Mouse (Mus musculus): ENCODE results near the gene 1600002K03Rik.
A peak's percentile ranks its signal among the peaks of the same experiment; 100 is the strongest.

Gene 1600002K03Rik

DNA sequence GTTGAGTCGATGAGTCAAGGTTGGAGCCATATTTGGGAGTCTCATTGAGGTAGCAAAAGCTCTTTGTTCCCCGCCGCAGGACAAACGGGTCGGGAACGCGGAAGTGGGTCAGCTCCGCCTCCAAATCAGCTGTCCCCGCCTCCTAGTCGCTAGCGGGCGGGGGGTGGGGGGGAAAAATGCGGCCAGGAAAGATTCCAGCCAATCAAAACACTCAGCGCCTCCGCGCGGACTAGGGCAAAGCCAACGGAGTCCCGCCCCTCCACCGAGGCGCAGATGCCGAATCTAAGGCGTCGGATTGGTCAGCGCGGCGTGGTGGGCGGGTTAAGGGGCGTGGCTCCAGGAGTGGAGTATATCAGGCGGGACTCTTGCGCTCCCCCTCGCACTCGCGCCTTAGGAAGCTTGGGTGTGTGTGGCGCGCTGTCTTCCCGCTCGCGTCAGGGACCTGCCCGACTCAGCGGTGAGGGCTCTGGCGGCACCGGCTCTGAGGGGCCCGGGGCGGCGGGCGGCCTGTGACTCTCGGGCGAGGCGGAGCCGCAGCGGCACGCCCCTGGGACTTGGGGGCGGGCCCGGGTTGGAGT lies 5.2 kb upstream of the 1600002K03Rik start:
- peak; percentile 96 to 99 for DNase-seq (ENCODE audit: low spot score in 2 of 2)

DNA sequence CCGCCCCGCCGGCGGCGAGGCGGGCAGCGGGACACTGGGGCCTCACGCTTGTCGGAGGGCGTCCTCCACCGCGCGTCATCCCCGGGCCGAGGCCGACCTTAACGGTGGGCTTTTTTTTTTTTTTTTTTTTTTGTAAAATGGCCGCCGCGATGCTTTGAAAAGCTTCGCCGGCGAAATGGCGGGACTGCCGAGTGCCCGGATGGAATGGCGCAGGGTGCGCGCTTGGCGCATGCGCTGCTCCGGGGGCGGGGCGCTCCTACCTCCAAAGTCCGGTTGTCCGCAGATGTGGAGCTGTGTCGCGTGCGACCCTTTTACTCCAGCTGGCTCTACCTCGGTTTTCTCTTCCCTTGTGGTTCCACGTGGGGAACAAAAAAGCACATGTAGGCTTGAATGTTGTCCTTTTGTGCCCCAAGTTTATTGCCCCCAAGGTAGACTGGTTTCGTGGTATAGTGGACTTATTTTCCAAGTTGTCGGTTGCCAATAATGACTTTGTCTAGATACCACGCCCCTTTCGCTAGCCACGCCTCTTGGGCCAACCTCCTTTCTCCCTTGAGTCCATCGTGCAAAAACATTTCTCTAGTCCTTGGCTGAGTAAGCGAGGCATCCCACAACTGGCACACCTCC lies 4.6 kb upstream of the 1600002K03Rik start:
- peak; percentile 82 to 87 for DNase-seq (ENCODE audit: low spot score in 2 of 2)

DNA sequence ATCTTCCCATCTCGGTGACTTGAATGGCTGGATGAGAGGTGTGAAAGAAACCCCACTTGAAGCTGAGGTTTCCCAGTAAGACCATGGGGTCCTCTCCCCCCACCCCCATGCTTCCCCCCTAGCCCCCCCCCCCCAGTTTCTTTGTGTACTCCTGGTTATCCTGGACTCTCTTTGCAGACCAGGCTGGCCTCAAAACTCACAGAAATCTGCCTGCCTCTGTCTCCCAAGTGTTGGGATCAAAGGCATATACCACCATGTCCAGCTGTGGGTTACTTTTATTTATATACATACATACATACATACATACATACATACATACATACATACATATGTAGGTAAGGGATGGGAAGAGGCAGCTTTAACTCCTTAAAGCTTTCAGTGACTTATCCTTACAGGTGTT lies 3.7 kb upstream of the 1600002K03Rik start:
- DNase-seq (ENCODE audit: low spot score in 2 of 2) = no peak

DNA sequence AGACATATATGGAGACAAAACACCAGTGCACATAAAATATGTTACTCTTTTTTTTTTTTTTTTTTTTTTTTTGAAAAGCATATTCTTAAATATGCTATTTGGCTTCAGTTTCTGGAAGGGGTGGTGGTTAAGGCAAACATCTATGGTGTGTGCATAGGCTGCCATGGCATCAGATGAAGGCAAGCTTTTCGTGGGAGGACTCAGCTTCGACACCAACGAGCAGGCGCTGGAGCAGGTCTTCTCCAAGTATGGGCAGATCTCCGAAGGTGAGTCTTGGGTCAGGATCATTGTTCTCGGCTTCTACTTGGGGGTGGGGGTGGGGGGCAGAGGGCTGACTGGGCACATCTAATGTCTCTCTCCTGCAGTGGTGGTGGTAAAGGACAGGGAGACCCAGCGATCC lies 3.1 kb upstream of the 1600002K03Rik start:
- DNase-seq (ENCODE audit: low spot score in 2 of 2) = no peak

DNA sequence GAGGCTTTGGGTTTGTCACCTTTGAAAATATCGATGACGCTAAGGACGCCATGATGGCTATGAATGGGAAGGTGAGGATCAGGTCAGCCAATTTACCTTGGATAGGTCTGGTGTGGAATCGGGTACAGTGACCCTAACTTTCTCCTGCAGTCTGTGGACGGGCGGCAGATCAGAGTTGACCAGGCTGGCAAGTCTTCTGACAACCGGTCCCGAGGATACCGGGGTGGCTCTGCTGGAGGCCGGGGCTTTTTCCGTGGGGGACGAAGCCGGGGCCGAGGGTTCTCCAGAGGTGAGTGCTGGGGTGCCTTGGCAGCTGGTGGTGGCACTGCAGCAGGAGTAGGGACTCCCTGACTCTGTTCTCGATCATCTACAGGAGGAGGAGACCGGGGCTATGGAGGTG lies 2.7 kb upstream of the 1600002K03Rik start:
- no peak for DNase-seq (ENCODE audit: low spot score in 2 of 2)

DNA sequence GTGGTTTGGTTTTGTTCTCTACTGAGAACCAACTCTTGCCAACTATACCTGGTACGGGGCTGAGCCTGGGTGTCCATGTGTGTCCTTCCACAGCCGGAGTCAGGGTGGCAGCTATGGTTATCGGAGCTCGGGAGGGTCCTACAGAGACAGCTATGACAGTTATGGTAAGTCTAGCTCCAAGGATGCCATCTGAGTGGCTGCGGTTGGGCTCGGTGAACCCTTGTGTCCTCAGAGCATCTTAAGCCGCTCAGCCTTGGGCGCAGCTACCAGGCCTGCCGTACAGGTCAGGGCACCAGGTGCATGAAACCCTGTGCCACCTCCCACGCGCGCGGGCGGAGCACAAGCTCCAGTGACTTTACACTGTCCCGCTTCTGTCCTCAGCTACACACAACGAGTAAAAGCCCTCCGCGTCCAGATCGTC lies 2.1 kb upstream of the 1600002K03Rik start:
- no peak for DNase-seq (ENCODE audit: low spot score in 2 of 2)

DNA sequence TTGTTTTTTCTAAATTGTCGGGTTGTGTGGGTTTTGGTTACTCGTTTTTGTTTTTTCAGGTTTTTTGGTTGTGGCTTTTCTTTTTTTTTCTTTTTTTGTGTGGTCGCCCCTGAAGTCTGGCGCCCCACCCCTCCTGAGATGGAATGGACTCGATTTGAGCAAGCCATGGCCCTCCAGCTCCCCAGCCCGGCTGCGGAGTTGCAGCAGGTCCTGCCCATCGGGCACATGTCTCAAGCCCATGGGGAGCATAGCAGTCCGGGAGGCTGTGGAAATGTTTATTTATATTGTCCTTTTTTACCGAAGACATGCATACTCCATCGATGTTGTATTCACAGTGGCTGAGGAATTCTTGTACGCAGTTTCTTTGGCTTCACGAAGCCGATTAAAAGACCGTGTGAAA lies 1.5 kb upstream of the 1600002K03Rik start:
- DNase-seq (ENCODE audit: low spot score in 2 of 2) = no peak

DNA sequence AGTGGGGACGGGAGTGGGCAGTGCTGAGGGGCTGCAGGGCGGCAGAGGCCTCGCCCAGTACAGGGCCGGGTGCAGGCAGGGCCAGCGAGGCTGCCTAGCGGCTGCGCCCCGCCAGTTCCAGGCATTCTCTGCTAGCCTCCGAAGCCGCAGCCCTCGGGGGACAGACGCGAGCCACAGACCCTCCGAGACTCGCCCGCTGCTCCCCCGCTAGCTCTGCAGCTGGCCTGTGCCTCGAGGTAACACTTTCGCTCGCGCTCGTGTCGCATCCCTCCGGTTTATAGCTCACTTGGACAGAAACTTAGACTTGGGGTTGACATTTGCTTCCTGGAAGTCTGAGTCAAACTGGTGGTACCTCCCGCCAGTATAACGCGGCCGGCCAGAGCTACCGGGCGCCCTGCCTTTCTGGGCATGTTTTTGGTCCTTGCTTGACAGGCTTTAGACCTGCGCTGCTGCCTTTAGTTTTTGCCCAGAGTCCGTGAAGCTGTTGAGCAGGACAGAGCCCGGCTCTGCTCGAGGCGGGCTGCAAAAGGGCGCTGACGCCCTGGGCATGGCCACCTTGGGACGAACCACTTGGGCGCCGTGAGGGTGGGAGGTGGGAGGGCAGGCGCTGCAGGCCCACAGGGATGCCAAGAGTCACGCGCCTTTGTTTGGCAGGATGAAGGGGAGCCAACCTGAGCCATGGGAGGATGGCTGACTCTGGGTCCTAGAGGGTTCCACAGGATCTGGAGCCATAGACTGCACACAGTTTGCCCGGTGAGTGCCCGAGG lies 801 bp upstream of the 1600002K03Rik start:
- DNase-seq (ENCODE audit: low spot score in 2 of 2) = no peak

DNA sequence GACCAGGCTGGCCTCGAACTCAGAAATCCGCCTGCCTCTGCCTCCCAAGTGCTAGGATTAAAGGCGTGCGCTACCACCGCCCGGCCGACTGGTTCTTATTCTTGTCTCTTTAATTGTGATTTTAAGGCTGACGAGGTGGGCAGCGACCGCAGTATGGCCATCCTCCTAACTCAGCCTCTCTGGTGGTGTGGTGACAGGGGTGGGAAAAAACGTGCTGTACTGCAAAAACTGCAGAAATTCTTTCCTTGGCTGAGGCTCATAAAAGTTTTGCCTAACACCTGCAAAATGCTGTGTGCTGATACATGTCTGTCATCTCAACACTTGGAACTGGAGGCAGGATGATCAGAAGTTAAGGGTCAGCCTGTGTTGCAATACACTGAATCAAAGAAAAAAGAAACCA lies 614 bp downstream of the 1600002K03Rik start:
- DNase-seq (ENCODE audit: low spot score in 2 of 2) = no peak

DNA sequence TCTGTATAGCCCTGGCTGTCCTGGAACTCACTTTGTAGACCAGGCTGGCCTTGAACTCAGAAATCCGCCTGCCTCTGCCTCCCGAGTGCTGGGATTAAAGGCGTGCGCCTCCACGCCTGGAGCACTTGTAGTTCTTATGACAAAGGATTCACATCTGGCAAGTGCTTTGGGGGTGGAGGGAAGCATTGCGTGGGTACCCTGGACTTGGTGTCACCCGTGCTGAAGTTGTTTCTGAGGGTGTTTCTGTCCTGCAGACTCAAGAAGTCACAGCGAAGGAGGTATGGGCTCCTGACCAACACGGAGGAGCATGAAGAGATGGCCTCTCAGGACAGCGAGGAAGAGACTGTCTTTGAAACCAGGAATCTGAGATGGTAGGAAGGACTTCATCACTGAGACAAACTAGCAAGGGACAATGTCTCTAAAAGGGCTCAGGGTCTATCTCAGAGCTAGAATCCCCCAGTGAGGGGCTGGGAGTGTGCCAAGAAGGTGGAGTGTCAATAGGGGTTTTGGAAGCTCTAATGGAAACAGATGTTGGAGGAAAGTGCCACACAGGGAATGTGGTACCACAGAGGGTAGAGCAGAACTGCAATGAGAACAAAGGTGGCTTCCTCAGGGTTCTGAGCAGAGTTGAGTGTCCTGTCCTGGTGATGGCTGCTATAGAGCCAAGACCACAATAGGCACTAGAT lies 1.4 kb downstream of the 1600002K03Rik start:
- no peak for DNase-seq (ENCODE audit: low spot score in 2 of 2)

DNA sequence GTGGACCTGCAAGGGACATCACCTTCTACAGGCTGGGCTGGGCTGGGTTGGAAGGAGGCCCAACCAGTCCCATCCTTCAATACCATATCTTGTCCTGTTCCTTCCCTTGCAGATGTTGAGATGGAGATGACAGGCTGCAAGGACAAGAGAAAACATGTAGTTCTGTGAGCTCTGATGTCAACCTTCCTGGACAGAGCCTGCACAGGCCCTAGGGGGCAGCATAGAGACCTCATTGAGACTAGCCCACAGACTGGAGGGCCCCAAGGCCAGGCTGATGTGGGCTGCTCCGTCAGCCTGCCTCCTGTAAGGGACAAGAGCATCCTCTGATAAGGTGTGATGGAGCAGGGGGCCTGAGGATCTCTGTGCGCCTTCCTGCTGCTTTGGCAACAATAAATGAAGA lies 2.0 kb downstream of the 1600002K03Rik start:
- no peak for DNase-seq (ENCODE audit: low spot score in 2 of 2)

DNA sequence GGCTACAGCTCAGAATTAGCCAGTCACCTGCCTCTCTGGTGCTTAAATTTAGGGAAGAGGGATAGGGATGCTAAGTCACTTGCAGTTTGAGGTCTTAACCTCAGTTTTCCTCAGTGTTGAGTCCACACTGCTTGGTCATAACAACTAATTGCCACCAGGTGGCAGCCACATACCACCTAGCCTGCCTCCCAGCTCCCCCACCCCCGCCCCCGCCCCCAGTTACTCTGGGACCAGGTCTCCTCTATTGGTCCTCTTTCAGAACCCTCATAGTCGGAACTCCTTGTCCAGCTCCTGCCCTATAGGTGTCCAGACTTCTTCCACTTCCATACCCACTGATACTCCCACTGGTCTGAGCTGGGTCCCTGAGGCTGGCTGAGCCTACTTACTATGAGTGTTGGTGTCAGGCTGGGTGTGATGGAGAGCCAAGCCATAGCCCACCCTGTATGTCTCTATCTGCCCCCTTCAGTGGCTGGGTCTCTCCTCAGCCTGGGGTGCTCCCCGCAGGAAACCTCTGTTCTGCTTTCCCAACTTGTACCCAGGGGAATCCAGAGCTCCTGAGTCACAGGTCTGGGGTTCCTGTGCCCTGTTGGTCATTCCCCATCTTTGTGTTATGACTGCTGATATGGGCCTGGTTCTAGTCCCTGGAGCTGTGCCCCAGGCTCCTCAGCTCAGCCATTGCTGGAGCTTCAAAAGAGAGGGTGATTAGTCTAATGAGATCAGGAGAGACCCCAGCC lies 3.0 kb downstream of the 1600002K03Rik start:
- no peak for DNase-seq (ENCODE audit: low spot score in 2 of 2)

DNA sequence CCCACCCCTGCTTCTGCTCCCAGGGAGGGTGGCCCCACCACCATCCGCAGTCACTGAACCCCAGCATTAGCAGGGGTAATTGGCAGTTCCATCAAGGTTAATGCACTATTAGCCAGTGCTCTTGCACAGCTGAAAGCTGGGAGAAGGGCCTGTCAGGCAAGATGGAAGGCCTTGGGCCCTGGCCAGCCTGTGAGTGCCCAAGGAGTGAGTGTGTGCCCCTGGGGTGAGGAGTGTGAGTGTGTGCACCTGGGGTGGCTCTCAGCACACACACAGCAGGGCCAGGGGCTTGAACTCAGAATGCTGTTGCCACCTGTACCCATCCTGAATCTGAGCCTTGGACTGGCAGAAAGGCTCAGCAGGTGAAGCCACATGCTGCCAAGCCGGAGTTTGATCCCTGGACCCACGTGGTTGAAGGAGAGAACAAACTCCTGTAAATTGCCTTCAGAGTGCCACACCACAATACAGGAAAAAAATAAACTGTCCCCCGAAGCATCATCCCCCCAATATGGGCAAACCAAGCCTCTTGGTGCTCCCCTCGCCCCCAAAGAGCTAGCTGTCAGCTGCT lies 3.6 kb downstream of the 1600002K03Rik start:
- DNase-seq (ENCODE audit: low spot score in 2 of 2) = no peak

DNA sequence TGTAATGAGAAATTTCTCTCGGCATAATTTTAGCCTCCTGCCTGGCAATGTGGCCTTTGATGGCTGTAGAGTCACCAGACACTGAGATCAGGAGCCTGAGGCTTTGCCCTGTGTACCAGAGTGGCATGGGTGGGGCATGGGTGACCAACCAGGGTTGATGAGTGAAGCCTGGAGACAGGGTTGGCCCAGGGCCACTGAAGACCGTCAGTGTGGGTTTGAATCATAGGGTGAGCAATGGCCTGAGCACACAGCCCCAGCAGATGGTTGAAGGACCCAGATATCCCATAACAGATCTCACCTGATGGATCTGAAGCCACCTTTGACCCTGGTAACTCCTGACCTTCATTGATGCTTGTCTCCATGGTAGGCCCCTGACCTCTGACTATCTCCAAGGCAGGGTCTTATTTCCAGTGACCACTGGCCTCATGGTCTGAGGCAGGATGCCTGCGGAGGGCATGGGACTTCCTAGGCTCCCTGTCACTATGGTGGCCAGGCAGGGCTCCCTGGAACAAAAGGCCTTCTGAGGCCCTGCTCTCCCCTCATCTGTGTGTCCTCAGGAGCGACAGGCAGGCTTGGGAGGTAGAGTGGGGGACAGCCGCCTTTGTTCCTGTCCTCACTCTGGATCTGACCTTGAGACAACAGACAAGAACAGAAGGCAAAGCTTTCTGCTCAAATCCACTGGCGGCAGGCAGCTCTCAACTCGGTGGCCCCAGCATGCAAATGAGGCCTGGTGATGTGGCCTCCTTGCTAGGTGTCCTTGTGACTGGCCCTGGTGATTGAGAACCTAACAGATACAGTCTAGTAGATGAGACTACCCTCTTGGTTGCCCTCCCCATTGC lies 4.9 kb downstream of the 1600002K03Rik start:
- DNase-seq (ENCODE audit: low spot score in 2 of 2) = no peak

DNA sequence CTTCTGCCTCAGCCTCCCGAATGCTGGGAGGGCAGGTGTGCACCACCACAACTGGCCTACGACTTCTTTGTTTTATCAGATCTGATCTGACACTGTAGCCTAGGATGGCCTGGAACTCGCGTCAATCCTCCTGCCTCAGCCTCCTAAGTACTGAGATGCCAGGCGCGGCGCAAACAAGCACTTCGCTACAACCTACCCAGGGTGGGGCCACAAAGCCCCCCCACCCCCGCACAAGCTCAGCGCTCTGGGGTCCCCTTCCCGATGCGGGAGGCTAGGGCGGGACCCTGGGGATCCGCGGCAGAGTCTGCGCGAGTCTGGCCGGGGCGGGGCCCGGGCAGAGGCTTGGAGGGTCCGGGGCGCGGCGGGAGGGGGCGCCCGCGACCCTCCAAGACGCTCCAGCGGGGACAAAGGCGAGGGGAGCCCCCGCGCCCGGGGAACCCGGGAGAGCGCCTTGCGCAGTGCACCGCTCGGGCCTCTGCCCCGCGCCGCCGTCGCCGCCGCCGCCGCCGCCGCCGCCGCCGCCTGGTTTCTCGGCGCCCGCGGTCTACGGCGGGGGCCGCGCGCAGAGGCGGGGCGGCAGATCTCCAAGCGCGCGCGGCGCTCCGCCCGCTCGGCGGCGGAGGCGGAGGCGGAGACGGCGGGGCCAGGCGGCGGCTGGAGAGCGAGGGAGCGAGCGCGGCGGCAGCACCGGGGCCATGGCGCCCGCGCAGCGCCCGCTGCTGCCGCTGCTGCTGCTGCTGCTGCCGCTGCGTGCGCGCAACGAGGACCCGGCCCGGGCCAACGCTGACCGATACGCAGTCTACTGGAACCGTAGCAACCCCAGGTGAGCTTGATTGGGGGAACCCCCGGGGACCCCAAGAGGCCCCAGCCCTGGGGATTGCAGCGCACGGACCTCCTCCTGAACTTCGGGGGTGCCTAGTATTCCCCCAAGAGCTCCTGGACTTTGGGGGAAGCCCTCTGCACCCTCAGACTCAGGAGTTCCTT lies 6.6 kb downstream of the 1600002K03Rik start, which contains the start of gene Efna2:
Gene Efna2 (plus strand): TSS at position 415 of the 984 bp plus-strand sequence.
- DNase-seq (ENCODE audit: low spot score in 2 of 2) = no peak

DNA sequence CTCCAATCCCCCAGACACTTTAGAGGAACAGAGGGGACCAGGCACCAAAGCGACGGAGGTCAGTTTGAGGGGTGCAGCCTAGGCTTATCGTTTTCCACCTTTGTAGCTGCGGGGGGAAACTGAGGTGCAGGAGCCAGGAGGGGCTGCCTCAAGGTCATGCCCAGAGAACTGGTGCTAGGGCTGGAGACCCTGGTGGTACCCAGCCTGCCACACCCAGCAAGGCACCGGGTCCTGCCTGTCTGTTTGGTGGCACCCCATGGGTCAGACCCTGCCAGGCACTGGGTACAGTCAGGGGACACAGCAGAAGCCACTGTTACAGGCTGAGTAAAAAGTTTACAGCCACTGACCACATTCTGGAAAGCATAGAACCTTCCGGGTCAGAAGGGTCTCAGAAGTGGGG lies 7.5 kb downstream of the 1600002K03Rik start:
- no peak for DNase-seq (ENCODE audit: low spot score in 2 of 2)

DNA sequence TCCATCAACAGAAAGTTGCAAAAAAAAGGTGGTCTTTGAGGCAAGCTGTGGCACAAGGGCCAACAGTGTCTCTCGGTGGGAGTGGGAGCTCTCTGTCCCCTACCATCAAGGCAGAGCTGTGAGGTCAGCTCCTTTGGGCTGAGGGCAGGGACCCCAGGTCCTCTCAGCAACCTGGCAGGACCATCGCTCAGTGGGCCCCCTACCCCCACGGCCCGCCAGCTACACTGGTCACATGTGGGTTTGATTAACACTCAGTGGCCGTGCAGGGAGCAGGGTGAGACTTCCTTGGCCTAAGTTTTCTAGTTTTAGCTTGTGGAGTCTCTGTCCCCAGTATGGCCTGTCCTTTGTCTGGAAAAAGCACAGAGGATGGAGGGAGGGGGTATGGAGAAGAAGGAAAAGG lies 8.1 kb downstream of the 1600002K03Rik start:
- DNase-seq (ENCODE audit: low spot score in 2 of 2) = no peak

DNA sequence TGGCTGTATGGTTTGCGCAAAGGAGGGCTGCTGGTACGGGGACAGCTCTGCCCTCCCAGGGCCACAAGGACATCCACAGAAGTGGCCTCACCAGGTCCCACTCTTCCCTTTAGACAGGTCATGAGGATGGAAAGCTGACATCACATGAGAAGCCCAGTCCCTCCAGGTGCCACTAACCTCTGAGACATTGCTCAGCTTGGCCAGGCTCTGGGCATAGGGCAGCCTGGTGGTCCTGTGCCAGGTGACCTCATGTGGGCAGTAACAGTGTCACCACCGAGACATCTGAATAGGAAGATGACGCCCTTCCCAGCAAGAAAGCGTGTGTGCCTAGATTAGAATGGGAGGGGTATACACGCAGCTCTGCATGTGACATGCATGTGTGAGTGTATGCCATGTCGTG lies 9.8 kb downstream of the 1600002K03Rik start:
- no peak for DNase-seq (ENCODE audit: low spot score in 2 of 2)

DNA sequence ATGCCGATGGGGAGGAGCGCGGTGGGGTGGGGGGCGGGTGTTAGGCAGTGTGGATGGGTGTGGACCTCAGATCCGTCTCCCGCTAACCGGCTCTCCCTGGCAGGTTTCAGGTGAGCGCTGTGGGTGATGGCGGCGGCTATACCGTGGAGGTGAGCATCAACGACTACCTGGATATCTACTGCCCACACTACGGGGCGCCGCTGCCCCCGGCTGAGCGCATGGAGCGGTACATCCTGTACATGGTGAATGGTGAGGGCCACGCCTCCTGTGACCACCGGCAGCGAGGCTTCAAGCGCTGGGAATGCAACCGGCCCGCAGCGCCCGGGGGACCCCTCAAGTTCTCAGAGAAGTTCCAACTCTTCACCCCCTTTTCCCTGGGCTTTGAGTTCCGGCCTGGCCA lies 13.9 kb downstream of the 1600002K03Rik start:
- DNase-seq (ENCODE audit: low spot score in 2 of 2) = no peak
